Mouse (Mus musculus): ENCODE data around the gene Ubr3.

DNA sequence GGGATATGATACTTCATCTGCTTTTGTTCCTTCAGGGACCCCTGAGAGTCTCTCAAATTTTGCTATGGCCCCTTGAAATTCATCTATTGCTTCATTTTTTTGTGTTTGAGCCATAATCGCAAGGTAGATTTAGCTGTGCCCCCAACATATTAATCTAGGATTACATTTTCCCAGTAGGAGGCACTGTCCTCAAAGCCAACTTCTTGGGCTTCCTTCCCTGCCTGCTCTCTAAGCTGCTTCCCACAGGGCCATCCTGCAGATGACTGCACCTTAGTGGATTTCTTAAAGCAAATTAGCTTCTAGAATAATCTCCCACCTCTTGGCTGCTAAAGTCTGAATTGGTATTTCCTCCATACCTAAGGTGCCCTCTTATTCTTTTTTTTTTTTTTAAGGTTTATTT, 39.2 kb upstream of the Ubr3 start:
- TF ChIP-seq CTCF (IDR thresholded peaks at IDR 0.05; ENCODE audit: low read depth, low read length) (0 out of 2 replicates have a peak, but pooled peaks have one; percentile 12), GATA2 (IDR thresholded peaks at IDR 0.05; ENCODE audit: borderline replicate concordance, low read depth, low read length) (no peak), POLR2AphosphoS5 (IDR thresholded peaks at IDR 0.05; ENCODE audit: insufficient replicate concordance, low read depth, low read length) (no peak), TAL1 (conservative IDR thresholded peaks at IDR 0.05; ENCODE audit: low read depth, low read length) (no peak), GATA1 (IDR thresholded peaks at IDR 0.05; ENCODE audit: borderline replicate concordance, low read length) (no peak)
